Mouse (Mus musculus) inflammation-experienced regulatory T-cells, adult 6 months (primary cell): ENCODE data around the gene Trim28. TPM values are rescaled to one million over a fixed set of nuclear protein-coding genes. Genes with fewer than 3 reads are reported as not detected.

Experiments used
- ATAC-seq: one replicate; pipeline ENCODE4 v1.8.0; 2017
- polyA plus RNA-seq, 3 experiments: library from polyadenylated mRNA; unstranded; fragments of 100-300 nt; shearing (Covaris generic); gene quantifications; one replicate each; pipeline ENCODE4 v1.2.1; 2017

The Trim28 gene
- polyA plus RNA-seq, 3 experiments from 2014 or later, result 42.1 to 76.8 (median 57.0) TPM

DNA sequence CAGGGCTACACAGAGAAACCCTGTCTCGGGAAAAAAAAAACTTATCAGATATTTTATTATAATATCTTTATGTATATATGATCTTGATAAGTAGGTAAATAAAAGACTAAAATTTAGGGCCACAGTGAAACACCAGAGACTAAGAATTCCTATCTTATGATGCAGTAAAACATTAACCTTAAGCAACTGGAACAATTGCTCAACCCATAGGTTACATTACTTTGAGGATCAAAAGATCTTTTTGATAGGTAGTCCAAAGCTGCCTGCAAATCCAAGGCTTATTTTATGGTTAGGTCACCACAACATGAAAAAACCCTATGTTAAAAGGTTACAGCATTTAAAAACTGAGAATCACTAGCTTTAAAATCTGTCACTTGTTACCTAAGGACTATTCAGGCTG, 2.7 kb downstream of the Trim28 start:
- no peak for ATAC-seq

DNA sequence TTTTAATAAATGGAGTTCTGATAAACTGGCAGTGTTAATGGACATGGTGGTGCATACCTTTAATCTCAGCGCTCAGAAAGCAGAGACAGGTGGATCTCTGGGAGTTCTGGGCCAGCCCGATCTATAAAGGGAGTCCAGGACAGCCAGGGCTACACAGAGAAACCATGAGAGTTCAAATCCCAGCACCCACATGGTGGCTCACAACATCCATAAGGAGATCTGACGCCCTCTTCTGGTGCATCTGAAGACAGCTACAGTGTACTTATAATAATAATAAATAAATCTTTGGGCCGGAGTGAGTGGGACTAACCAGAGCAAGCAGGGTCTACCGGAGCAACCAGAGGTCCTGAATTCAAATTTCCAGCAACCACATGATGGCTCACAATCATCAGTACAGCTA, 4.5 kb downstream of the Trim28 start:
- ATAC-seq, result no peak

- no peak for ATAC-seq
Observed at GRCm38 (mm10) chr7:13006011-13006410, 7.1 kb downstream of the Trim28 start.

DNA sequence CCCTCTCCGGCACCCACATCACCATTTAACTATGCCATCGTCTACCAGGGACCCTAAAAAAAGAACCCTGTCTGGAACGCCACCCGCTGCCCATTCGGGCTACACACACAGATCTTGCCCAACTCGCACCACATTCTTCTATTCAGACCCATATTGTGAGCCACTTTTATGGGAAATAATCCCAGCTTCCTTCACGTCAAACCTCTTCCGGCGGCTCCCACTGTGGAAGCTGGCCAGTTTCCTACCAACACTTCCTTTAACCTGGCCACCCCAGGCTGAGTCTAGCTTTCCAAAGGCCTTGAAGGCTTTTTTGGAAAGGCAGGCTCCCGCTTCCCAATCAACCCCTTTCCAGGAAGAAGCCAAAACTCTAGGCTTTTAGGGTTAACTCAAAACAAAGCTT, 7.6 kb downstream of the Trim28 start:
- ATAC-seq, result no peak

- no peak for ATAC-seq
Observed at GRCm38 (mm10) chr7:13007341-13008092, 8.6 kb downstream of the Trim28 start.

DNA sequence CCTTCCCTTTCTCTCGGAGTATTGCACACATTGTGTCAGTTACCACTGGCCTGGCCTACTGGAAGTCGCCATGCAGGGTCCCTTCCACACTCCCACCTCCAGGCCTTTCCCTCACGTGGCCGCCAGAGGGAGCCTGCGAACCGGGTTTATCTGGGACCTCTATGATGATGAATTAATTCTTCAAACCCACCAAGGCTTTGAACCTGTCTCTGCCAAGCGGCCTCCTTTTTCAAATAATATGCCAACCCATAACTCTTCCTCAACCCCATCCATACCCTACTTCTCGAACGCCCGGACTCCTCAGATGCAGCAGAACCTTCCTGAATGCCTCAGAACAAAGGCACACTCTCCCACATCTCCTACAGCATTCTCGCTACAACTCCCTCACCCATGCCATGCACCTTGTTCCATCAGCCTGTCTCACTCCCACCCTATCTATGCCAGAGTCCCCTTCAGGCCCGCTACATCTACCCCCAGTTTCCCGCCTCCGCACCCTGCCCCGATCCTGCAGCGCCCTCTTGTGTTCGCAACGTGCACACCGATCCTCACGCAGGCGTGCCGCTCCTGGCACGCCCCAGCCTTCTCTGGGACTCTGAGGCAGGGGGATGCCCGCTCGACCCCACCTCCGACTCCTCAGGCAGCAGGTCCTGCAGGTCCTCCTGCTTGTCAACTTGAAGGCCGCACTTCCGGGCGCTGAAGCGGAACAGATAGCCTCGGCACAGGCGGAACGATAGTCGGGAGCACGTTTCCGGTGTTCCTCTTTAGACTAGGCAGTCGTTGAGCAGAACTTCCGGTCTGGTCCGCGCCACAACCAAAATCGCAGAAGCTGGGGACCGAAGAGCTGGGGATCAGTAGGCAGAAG, 10.5 kb downstream of the Trim28 start:
- ATAC-seq, result peak; percentile 89

- ATAC-seq, result no peak
Observed at GRCm38 (mm10) chr7:13010005-13010908, 11.3 kb downstream of the Trim28 start, which contains the start of gene Zbtb45. TSS of gene Zbtb45 (minus strand) at chr7:13010034.

- ATAC-seq, result no peak
Observed at GRCm38 (mm10) chr7:13013671-13014070, 14.8 kb downstream of the Trim28 start.

DNA sequence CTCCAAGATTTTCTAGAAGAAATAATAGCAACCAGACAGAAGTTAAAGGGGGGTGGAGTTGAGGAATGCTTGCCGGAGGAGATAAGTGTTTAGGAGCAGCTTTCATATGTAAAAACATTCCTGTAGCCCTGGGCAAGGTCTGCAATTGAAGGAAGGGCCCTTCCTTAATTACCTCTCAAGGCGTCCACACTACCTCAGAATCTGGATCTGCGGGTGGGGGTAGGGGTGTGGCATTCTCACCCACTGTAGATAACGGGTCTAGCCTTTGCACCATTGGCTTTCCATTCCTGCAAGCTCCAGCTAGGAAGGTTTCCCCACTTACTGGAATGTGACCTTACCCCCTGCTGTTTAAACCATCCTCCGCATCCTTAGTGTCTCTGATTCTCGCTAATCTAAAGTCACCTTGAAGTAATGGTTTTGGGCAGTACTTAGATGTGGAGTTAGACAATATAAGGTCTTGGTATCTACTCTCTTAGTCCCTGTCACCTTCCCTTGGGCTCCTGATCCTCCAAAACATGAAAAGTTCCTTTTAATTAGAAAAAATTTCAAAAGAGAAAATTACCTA, 15.4 kb downstream of the Trim28 start:
- no peak for ATAC-seq

- ATAC-seq, result no peak
Observed at GRCm38 (mm10) chr7:13015217-13015616, 16.3 kb downstream of the Trim28 start.

DNA sequence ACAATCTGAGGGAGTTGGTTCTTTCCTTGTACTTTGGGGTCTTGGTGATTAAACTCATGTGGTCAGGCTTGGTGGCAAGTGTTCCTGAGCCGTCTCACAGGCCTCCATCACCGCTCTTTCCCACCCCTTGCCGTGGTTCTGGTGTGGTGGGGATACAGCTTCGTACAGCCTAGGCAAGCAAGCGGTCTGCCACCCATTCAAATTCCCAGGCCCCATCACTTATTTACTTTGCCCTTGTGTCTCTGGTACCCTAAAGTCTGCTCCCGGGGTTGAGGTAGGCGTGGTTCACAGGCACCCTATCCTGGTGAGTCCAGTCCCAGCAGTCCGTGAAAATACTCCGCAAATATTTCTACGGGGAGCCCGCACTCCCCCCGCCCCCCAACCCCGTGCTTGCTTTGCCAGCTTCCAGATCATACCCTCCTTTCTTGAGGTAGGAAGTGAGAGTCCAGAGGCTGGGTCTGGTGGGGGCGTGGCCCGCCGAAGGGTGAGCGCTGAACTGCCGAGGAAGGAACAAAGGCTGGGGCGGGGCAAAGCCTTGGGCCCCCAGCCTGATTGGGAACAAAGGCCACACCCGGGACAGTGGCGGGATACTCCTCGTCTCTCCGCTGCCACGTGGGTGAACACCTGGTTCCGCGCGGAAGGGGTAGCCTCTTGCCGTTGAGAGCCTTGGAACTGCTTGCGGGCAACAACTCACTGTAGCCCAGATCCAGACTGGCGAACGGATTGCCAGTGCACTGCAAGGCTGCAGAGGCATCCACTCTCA, 24.0 kb downstream of the Trim28 start:
- peak; percentile 18 for ATAC-seq

GRCm38 (mm10) chr7:13023928-13024731, 25.2 kb downstream of the Trim28 start:
- ATAC-seq, result peak; percentile 81

DNA sequence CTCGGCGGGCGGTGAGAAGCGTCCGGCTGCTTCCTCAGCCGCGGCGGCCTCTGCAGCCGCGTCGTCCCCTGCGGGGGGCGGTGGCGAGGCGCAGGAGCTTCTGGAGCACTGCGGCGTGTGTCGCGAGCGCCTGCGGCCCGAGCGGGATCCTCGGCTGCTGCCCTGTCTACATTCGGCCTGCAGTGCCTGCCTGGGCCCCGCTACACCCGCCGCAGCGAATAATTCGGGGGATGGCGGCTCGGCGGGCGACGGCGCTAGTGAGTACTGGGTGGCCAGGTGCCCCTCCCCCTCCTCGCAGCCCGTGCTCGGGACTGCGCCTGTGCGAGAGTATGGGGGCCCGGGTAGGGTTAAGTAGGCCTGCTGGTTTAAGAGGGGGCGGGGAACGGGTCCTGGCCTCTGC, 25.9 kb downstream of the Trim28 start:
- ATAC-seq, result peak; percentile 14

- no peak for ATAC-seq
Observed at GRCm38 (mm10) chr7:13025511-13026112, 26.7 kb downstream of the Trim28 start.

DNA sequence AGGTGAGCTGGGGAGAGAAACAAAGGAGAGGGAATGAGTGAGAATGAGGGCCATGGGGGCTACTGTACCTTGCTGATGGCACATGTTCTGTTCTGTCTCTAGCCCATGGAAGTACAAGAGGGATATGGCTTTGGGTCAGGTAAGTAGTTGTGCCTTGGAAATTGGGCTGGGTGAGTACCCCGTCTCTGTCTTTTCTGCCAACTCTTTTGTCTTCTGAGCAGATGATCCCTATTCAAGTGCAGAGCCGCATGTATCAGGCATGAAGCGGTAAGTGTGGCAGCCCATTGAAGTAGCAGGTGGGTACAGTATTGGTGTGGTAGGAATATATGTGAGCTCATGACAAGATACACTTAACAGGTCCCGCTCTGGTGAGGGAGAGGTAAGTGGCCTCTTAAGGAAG, 30.1 kb downstream of the Trim28 start:
- ATAC-seq, result no peak

DNA sequence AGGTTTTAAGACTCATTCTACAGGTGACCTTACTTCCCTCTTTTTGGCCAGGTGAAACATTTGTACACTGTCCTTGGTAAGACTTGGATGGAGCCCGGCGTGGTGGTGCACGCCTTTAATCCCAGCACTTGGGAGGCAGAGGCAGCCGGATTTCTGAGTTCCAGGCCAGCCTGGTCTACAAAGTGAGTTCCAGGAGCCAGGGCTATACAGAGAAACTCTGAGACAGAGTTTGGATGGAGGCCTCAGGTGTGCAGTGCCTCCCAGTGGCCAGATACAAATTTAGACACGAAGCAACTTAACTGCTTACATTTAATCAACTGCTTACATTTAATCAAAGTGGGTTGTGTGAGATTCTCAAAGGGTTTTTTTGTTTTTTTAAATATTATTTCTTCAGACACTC, 32.2 kb downstream of the Trim28 start:
- ATAC-seq, result no peak

GRCm38 (mm10) chr7:13031983-13032382, 33.1 kb downstream of the Trim28 start:
- ATAC-seq, result no peak

DNA sequence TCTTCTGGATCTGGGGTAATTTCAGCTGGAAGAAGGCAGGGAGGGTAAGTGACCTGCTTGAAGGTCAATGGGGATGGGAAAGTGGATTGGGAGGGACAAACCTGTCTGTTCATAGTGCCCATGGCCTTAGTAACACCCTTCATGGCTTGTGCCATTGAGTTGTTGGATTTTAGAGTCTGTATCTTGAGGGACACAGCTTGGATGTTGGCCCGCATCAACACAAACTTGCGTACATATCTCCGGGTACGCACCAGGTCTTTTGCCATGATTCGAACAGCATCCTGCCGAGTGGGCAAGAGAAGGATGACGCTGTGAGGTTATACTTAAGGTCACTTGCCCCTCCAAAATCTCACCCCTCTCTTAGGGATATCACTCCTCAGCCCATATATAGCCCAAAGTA, 33.6 kb downstream of the Trim28 start:
- no peak for ATAC-seq

GRCm38 (mm10) chr7:13033451-13034147, 34.7 kb downstream of the Trim28 start:
- ATAC-seq, result no peak
